Mouse (Mus musculus) stomach, embryonic 16.5 days (tissue): ENCODE results near the gene Col5a1. TPM values are rescaled to one million over a fixed set of nuclear protein-coding genes. Genes with fewer than 3 reads are reported as not detected.

Experiments used
- ATAC-seq: fragments of 200-750 bp; cut with Nextera tagmentation; 2 replicates; pipeline ENCODE4 v1.8.0; 2017; ENCODE audit warnings: moderate number of reproducible peaks, moderate TSS enrichment; ENCODE audit not compliant: insufficient read depth, low FRiP score
- H3K27ac ChIP-seq: fragments of 300-500 bp; sonication (generic); 2 replicates; pipeline ENCODE4 v1.5.1; 2014; ENCODE audit warnings: low read length
- H3K27me3 ChIP-seq: fragments of 300-500 bp; sonication (generic); 2 replicates; pipeline ENCODE4 v1.6.1; 2014; ENCODE audit warnings: low read length, control low read depth, mixed read lengths; ENCODE audit not compliant: control insufficient read depth, insufficient read depth
- H3K36me3 ChIP-seq: fragments of 300-500 bp; sonication (generic); 2 replicates; pipeline ENCODE4 v1.6.1; 2014; ENCODE audit warnings: low read length; ENCODE audit not compliant: control insufficient read depth, insufficient read depth
- H3K4me1 ChIP-seq: fragments of 300-500 bp; sonication (generic); 2 replicates; pipeline ENCODE4 v1.6.1; 2014; ENCODE audit warnings: low read length, control low read depth, mixed read lengths; ENCODE audit not compliant: control insufficient read depth, insufficient read depth
- H3K4me2 ChIP-seq: fragments of 300-500 bp; sonication (generic); 2 replicates; pipeline ENCODE4 v1.6.1; 2014; ENCODE audit warnings: low read depth, low read length, mixed read lengths
- H3K4me3 ChIP-seq: fragments of 300-500 bp; sonication (generic); replicated peaks from 2 replicates; pipeline ENCODE4 v1.5.1; 2014; ENCODE audit warnings: mild to moderate bottlenecking, low read length
- H3K9ac ChIP-seq: fragments of 300-500 bp; sonication (generic); 2 replicates; pipeline ENCODE4 v1.6.1; 2014; ENCODE audit warnings: low read length
- H3K9me3 ChIP-seq: fragments of 300-500 bp; sonication (generic); replicated peaks from 2 replicates; pipeline ENCODE4 v1.6.1; 2016; ENCODE audit warnings: low read length, control low read depth; ENCODE audit not compliant: control insufficient read depth
- WGBS: fragments of 180-500 bp; shearing (Covaris S2); extraction: QIAGEN DNeasy Blood & Tissue Kit; methylation state at CpG from one replicate; pipeline ENCODE4 v1.1.7; 2014; 5-methylcytosine and 5-hydroxymethylcytosine counted together
- polyA plus RNA-seq: library from polyadenylated mRNA; unstranded; fragments of >200 nt; fragmentation: Nextera tagmentation; extraction: Ambion mirVana; gene quantifications from 2 replicates; pipeline ENCODE4 v1.2.1, GENCODE M21; 2015

The Col5a1 gene
- polyA plus RNA-seq, 1 experiment from 2014 or later: 146 TPM

DNA sequence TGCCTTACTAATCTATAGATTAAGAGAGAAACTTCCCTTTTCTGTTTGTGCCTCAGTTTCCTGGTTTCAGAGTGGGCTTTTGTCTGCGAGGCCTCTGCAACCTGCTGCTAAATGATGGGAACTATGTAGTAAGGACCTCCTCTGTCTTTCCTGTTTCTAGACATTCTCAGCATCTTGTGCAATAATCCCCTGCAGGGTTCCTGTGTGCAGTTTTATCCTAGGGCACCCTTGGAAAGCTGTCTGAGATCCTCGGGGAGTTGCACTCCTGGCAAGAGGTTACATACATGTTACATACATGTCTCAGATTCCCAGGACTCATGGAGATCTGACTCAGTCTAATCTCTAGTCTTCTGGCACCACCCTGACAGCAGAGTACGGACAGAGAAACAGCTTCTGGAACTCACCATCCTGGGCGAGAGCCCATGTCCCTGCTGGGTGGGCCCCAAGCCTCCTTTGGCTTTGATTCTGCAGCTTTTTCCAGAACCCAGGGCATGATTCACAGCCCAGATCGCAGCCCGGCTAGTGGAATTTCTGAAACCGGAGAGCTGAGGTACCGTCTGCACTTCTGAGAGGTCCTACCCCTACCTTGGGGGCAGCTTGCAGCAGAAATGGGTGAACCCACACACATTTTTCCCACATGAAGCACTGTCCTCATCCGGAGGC lies 24.5 kb upstream of the Col5a1 start:
- H3K4me1 ChIP-seq: peaks cover 15% of the 10 kb centered on the region
- H3K9ac ChIP-seq: no peak overlapping the region
- no peak overlapping the region for H3K4me2 ChIP-seq
- no peaks in the 10 kb centered on the region for H3K36me3 ChIP-seq
- no peak overlapping the region for H3K4me3 ChIP-seq
- no peak for ATAC-seq
- H3K27ac ChIP-seq: 0 out of 2 replicates have a peak overlapping the region, but pooled peaks have one; percentile 11
- no peaks in the 10 kb centered on the region for H3K27me3 ChIP-seq
- H3K9me3 ChIP-seq: no peaks in the 10 kb centered on the region
- 67% methylated on average over 9 of the region's 9 CpGs for WGBS

DNA sequence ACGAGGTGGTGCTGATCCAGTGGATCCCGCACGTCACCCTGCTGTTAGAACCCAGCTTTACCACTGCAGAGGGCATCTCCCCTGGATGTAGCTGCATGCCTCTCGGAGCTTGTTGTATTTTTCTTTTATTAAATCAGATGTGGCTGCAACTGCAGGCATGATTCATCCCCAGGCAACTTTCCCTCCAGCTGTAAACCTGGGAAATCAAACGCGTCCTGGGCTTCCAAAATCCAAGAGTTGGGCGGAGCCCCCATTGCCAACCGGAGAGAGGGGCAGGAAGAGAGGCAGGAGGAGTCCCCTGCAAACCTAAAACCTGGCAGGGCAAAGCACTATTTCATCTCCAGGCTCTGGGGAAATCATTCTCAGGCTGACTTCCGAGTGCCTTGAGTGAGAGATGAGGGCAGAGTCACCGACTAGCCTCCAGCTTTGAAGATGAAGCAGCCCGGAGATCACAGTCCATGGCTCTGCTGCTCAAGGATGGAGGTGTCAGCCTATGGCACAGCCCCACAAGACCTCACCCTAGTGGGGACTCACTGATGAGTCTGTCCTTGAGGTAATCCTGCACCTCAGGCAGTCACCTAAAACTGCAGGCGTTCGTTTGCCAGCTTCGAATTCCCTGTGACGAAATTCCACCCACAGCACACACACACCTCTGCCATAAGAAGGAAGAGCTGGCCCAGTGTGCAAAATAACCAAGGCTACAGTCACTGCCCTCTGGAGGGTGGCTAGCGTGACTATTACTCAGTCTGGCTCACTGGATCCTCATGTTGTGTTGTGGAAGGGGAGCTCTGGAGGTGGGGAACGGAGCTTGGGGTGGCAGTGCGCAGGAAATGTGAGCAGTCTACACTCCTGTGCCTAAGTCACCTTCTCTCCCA lies 21.5 kb upstream of the Col5a1 start:
- no peak for ATAC-seq
- no peaks in the 10 kb centered on the region; the same call in 1 of the 2 replicates for H3K4me1 ChIP-seq
- H3K27ac ChIP-seq: no peak overlapping the region
- H3K9me3 ChIP-seq: no peaks in the 10 kb centered on the region
- H3K27me3 ChIP-seq: no peaks in the 10 kb centered on the region
- H3K4me3 ChIP-seq: no peak overlapping the region
- no peak overlapping the region for H3K4me2 ChIP-seq
- no peaks in the 10 kb centered on the region for H3K36me3 ChIP-seq
- WGBS: 63% methylated on average over 18 of the region's 18 CpGs
- H3K9ac ChIP-seq: no peak overlapping the region

- H3K4me3 ChIP-seq: no peak overlapping the region
- no peak overlapping the region for H3K9ac ChIP-seq
- no peak overlapping the region for H3K4me2 ChIP-seq
- 90% methylated on average over 1 of the region's 1 CpGs for WGBS
- peaks cover 4% of the 10 kb centered on the region; the same call in 1 of the 2 replicates for H3K4me1 ChIP-seq
- no peak for ATAC-seq
- H3K27ac ChIP-seq: no peak overlapping the region
- no peaks in the 10 kb centered on the region for H3K9me3 ChIP-seq
- H3K36me3 ChIP-seq: no peaks in the 10 kb centered on the region
- H3K27me3 ChIP-seq: no peaks in the 10 kb centered on the region
These were observed 15.6 kb upstream of the Col5a1 start for GRCm38 (mm10) chr2:27870586-27870985.

DNA sequence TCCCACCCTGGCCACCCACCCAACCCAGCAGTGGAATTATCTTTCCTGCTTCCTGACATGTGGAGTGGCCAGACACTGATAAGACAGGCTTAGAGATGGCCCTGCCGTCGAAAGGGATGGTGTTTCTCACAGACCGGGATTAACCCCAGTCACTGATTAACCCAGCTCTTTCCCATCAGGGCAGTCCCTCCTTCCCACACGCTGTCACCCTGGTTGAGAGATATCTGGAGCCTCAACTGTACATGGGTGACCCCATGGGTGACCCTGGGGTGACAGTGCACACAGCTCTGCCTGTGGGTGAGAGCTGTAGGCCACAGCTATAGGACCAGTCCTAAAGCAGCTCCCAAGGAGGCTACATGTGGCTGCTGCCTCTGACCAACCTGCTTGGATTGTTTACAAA lies 15.2 kb upstream of the Col5a1 start:
- Histone ChIP-seq H3K4me1 (peaks cover 4% of the 10 kb centered on the region; the same call in 1 of the 2 replicates), H3K9ac (no peak overlapping the region), H3K4me2 (no peak overlapping the region), H3K9me3 (no peaks in the 10 kb centered on the region), H3K36me3 (no peaks in the 10 kb centered on the region), H3K4me3 (no peak overlapping the region), H3K27ac (no peak overlapping the region), H3K27me3 (no peaks in the 10 kb centered on the region)
- 28% methylated on average over 4 of the region's 4 CpGs for WGBS
- no peak for ATAC-seq

DNA sequence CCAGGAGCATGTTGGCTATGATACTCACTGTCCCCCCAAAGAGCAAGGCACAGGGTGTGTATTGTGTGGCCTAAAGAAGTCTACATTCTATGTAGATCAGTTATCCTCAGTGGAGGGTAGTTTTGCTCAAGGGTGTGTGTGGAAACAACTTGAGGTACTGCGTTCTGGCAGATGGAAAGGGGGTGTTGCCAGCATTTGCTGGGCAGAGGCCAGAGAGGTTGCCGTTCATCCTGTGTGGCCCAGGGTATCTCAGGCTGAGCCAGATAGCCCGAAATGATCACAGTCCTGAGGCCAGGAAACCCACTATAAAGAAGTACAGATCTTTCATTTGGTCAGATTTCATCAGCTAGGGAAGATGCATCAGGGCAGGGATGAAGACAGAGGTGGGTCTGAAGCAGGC lies 13.9 kb upstream of the Col5a1 start:
- no peaks in the 10 kb centered on the region for H3K27me3 ChIP-seq
- no peak overlapping the region for H3K4me3 ChIP-seq
- H3K36me3 ChIP-seq: no peaks in the 10 kb centered on the region
- H3K4me1 ChIP-seq: peaks cover 4% of the 10 kb centered on the region; the same call in 1 of the 2 replicates
- H3K27ac ChIP-seq: no peak overlapping the region; the same call in 1 of the 2 replicates
- ATAC-seq: no peak
- no peaks in the 10 kb centered on the region for H3K9me3 ChIP-seq
- H3K4me2 ChIP-seq: no peak overlapping the region
- no peak overlapping the region for H3K9ac ChIP-seq
- 40% methylated on average over 3 of the region's 3 CpGs for WGBS

DNA sequence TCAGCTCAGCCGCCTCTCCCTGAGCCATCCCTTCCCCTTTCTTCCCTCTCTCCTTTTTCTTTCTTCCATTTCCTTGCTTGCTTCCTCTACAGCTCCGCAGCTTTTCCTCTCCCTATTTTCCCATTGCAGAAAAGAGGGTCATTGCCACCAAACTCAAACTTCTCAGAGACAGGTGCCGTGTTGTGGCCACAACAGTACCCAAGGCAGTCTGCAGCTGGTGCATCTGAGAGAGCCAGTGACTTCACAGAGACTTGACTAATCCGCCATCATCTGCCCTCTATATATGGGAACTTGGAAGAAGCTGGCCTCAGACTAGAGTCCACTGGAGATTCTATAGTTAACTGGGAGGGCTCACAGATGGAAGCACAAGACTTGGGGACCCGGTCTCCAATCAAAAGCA lies 13.2 kb upstream of the Col5a1 start:
- H3K9ac ChIP-seq: no peak overlapping the region
- no peaks in the 10 kb centered on the region for H3K36me3 ChIP-seq
- peaks cover 4% of the 10 kb centered on the region; the same call in 1 of the 2 replicates for H3K4me1 ChIP-seq
- H3K27me3 ChIP-seq: no peaks in the 10 kb centered on the region
- no peak for ATAC-seq
- 68% methylated on average over 5 of the region's 5 CpGs for WGBS
- no peak overlapping the region for H3K4me2 ChIP-seq
- H3K27ac ChIP-seq: no peak overlapping the region
- H3K9me3 ChIP-seq: no peaks in the 10 kb centered on the region
- H3K4me3 ChIP-seq: no peak overlapping the region

- Histone ChIP-seq H3K9me3 (no peaks in the 10 kb centered on the region), H3K27ac (peak overlapping the region; percentile 53; the same call in 1 of the 2 replicates), H3K27me3 (no peaks in the 10 kb centered on the region), H3K4me3 (no peak overlapping the region), H3K9ac (no peak overlapping the region), H3K4me1 (peaks cover 4% of the 10 kb centered on the region; the same call in 1 of the 2 replicates), H3K4me2 (no peak overlapping the region), H3K36me3 (no peaks in the 10 kb centered on the region)
- 72% methylated on average over 3 of the region's 3 CpGs for WGBS
- no peak for ATAC-seq
These were observed 11.6 kb upstream of the Col5a1 start for GRCm38 (mm10) chr2:27874596-27874995.

DNA sequence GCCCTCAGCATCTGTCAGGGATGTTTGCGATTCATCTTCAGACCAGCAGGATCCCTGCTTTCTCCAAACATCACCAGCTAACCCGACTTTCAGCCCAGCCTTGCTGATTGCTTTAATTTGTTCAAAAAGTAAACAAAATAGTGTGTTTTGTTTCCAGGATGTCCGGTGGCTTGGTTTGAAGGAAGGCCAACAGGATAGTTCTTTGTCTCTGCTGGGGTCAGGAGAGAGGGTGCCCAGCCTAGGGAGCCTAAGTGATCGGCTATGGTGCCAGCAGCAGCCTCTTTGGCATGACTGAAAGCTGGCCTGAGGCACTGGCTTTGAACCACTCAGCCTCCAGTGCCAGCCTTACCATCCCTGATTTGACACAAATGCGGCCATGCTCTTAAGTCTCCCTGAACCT lies 11.0 kb upstream of the Col5a1 start:
- H3K27ac ChIP-seq: peak overlapping the region; percentile 46
- WGBS: 48% methylated on average over 5 of the region's 5 CpGs
- ATAC-seq: no peak

DNA sequence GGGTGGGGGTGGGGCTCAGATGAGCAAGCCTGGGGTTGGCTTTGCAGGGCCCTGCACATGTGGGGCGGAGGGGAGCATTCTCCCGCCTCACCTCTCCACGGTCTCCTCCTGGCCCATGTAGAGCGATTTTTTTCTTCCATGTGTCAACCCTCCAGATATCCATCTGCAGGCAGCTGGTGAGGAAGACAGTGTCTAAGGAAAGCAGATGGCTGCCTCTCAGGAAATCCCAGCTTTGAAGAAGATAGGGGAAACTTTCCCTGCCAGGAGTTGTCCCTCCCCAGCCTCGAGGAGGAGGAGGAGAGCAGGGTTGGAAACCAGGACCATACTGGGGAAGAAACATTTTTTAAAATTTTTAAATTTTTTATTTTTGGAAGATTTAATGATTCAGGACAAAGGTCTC lies 10.4 kb upstream of the Col5a1 start:
- H3K4me3 ChIP-seq: no peak overlapping the region
- no peaks in the 10 kb centered on the region for H3K27me3 ChIP-seq
- WGBS: 52% methylated on average over 5 of the region's 5 CpGs
- no peaks in the 10 kb centered on the region for H3K9me3 ChIP-seq
- H3K4me1 ChIP-seq: peaks cover 4% of the 10 kb centered on the region; the same call in 1 of the 2 replicates
- ATAC-seq: no peak
- no peak overlapping the region for H3K4me2 ChIP-seq
- H3K36me3 ChIP-seq: no peaks in the 10 kb centered on the region
- H3K27ac ChIP-seq: 0 out of 2 replicates have a peak overlapping the region, but pooled peaks have one; percentile 46
- H3K9ac ChIP-seq: no peak overlapping the region

More for the DNA sequence above, 11.0 kb upstream of the Col5a1 start:
- no peaks in the 10 kb centered on the region for H3K36me3 ChIP-seq
- no peak overlapping the region for H3K4me2 ChIP-seq
- no peaks in the 10 kb centered on the region for H3K27me3 ChIP-seq
- no peak overlapping the region for H3K9ac ChIP-seq
- H3K9me3 ChIP-seq: no peaks in the 10 kb centered on the region
- H3K4me3 ChIP-seq: no peak overlapping the region
- peaks cover 4% of the 10 kb centered on the region; the same call in 1 of the 2 replicates for H3K4me1 ChIP-seq
